Mouse (Mus musculus) cortical plate, adult 2 months (tissue): ENCODE measurements around the gene Rapgef5.

ENCODE experiments used
- CTCF ChIP-seq: fragments of 200-500 bp; IDR thresholded peaks from 2 replicates; pipeline ENCODE4 v1.5.1; 2011; ENCODE audit warnings: mild to moderate bottlenecking, control low read depth, low read length; ENCODE audit not compliant: insufficient read depth; ENCODE audit errors: extremely low read depth
- POLR2A ChIP-seq: fragments of 200-500 bp; IDR thresholded peaks from 2 replicates; pipeline ENCODE4 v1.6.1; 2011; ENCODE audit warnings: mild to moderate bottlenecking, low read length, control low read depth; ENCODE audit not compliant: insufficient read depth; ENCODE audit errors: extremely low read depth

GRCm38 (mm10) chr12:117589186-117589585 lies 72.9 kb downstream of the Rapgef5 start:
- TF ChIP-seq POLR2A (no peak), CTCF (no peak)
